Mouse (Mus musculus): Measurements from ENCODE around the gene Sox5. TPM values are rescaled to one million over a fixed set of nuclear protein-coding genes. Genes with fewer than 3 reads are reported as not detected.

The Sox5 gene
- total RNA-seq, 2 experiments from 2014 or later = 0.89 to 0.99 TPM

DNA sequence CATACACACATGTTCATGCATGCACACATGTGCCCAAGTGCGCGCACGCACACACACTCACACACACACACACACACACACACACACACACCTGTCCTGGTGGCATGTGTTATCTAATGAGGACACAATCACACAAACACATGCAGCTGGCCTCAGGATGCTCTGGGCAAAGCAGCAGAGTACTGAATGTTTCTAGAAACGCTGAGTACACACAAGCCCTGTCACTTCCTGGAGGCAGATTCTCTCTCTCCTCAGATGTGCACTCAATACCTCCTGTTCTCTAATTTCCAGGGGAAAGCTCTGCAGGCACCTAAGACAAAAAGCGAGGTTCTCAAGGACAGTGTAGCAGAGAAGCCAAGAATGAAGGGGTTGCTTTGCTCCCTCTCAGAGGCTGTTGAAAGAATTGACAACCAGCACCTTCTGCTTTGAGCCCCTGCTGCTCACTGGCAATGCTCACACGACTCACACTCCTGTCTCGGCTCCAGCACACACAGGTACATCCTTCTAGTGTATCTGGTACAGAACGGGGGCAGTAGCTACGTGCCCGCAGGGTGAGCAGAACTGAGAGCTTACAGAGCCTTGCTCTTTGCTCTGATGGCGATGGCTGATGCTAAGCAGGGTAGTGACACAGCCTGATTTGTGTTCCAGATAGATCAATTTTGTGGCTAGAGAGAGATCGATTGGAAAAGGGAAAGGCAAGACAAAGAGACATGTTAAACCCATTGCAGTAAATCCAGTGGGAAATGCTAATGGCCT lies 833.0 kb downstream of the Sox5 start:
- Histone ChIP-seq H3K4me3 (no peak overlapping the region), H3K27ac (no peak overlapping the region)
- no peak for TF ChIP-seq CTCF (IDR thresholded peaks at IDR 0.05)
- no peak for DNase-seq
- intact Hi-C loops (cut with DNase I) = no loop called here

DNA sequence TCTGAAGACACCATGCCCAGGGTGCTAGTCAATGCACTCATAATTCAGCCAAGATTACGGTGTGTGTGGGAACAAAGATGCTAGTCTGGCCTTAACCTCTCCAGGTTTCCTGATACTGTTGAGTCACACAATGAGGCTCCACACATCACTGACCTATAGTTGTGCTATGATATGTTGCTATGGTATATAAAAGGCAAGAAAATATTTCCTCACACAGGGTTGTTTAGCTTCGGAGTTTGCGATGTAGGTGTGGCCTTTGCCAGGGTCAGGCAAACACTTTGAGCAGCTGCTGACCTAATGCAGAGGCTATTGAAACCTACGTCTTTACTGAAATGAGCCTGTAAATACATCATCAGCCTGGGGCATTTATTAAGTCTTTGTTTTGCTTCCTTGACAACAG lies 833.7 kb downstream of the Sox5 start:
- no peak overlapping the region for H3K4me3 ChIP-seq
- DNase-seq = no peak
- TF ChIP-seq CTCF (IDR thresholded peaks at IDR 0.05) = no peak
- H3K27ac ChIP-seq = no peak overlapping the region
- intact Hi-C loops (cut with DNase I) = no loop called here

DNA sequence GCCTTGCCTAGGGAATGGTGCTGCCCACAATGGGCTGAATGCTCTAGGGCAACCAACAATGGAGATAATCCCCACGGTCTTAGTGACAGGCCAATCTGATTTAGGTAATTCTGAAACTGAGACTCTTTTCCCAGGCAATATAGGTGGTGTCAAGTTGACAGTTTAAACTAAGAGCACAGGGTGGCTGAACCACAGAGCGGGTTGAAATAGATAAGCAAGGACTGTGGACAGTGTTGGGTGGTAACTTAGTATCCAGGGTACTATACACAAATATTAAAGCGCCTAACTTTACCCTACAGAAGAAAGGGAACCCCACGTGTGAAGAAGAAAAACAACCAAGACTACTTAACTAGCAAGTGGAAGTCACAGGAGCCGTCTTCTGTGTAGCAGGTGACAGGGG lies 838.7 kb downstream of the Sox5 start:
- TF ChIP-seq CTCF (IDR thresholded peaks at IDR 0.05) = no peak
- intact Hi-C loops (cut with DNase I) = no loop called here
- DNase-seq = no peak
- Histone ChIP-seq H3K4me3 (no peak overlapping the region), H3K27ac (no peak overlapping the region)

DNA sequence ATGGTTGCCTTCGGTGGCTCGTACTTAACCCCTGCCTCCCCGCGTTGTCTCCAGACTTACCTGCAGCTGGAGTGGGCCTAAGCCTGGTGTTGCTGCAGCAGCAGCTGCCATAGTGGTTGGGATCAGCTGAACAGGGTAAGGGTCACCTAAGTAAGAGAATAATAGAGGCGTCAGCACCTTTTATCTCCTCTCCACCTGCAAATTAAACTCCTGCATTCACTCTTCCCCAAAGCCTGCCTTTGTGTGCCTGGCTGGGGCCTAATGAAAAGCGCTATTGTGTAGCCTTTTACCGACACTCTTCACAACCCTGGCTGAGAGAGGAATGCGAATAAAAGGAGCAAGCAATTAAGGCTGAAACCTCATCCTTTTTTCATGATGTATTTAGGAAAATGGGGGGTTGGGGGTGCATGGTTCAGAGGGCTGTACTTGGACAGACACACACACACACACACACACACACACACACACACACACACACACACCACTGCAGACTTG lies 840.4 kb downstream of the Sox5 start:
- Histone ChIP-seq H3K4me3 (no peak overlapping the region), H3K27ac (no peak overlapping the region)
- TF ChIP-seq CTCF (IDR thresholded peaks at IDR 0.05) = no peak
- DNase-seq = no peak
- intact Hi-C loops (cut with DNase I) = no loop called here

DNA sequence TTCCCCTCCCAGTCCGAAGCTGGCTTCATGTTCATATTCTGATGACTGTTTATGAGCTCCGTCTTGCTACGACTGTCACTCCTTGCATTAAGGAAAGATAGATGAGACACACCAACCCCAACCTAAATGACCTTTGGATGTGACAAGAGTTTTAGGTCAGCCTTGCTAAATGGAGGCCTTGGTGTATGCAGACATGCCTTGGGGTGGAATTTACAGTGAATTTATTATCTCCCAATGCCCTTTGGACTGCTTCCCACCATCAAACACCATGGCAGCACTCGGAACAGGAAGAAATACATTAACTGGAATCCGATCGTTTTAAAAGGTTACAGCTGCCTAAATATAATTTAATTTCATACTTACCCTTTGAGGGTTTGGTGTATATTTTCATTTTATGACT lies 858.6 kb downstream of the Sox5 start:
- intact Hi-C loops (cut with DNase I) = no loop called here
- no peak for DNase-seq
- TF ChIP-seq CTCF (IDR thresholded peaks at IDR 0.05) = no peak
- no peak overlapping the region for H3K27ac ChIP-seq
- no peak overlapping the region for H3K4me3 ChIP-seq

DNA sequence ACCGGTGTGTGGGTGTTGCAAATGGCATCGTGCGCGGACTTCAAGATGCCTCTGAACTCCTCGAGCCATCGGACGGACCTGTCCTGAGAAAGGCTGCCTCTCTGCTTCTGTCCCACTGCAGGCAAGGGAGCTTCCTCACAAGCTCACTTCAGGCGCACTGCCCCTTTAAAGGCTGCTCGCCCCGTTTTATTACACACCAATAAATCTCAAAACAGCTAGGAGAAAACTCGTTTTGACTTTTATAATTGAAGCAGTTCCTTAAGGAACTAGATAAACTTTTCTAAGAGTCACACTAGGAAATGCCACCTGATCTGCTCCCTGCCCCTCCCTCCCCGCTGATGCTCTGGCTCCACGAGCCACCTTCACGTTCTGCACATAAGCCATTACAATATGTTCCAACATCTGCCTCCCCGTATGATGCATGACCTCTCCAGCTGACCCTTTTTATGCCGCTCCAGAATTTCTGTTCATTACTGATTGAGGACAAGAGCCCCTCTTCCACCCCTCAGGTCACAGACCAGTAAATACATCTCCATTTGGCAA lies 863.3 kb downstream of the Sox5 start:
- DNase-seq = no peak
- Histone ChIP-seq H3K4me3 (no peak overlapping the region), H3K27ac (no peak overlapping the region)
- intact Hi-C loops (cut with DNase I) = no loop called here
- TF ChIP-seq CTCF (IDR thresholded peaks at IDR 0.05) = no peak

DNA sequence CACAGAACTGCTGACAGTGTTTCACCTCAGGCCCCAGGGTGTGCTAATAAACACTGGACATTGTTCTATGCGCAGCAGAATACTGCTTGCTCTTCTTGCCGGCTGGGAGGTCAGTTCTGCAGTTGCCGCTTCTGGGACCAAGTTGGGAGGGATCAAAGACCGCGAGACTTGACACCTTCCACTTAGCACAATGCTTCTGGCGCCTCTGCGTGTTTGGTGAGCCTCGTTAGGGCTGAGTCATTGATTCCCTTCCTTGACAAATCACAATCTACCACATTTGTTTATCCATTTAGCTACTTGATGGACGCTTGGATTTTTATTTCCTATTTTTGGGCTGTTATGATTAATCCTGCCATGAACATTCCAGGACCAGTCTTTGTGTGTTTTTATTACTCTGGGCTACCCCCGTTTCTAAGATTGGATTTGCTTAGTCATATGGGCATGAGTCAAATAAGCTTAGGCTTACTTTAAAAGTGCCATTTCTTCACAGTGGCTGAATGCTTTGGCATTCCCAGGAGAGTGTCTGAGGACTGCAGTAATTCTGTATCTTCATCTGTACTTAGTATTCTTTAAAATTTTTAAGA lies 865.5 kb downstream of the Sox5 start:
- Histone ChIP-seq H3K4me3 (no peak overlapping the region), H3K27ac (no peak overlapping the region)
- no peak for DNase-seq
- TF ChIP-seq CTCF (IDR thresholded peaks at IDR 0.05) = no peak
- intact Hi-C loops (cut with DNase I) = no loop called here

DNA sequence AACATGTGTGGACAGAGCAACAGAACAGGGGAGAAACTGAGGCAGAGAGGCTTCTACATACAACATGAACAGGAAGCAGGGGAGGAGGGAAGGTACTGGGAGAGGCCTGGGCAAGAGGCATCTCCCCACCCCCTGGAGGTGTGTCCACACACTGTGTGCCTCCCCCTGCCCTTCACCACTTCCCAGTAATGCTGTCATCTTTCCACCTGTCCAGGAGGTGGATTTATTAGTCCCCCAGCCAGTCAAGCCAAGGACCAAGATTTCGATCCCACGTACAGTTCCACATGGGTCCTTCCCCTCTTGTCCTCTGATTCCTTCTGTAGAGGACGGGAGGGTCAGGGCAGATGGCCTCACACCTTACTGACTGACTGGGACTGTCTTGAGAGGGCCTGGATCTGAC lies 866.1 kb downstream of the Sox5 start:
- no peak for DNase-seq
- TF ChIP-seq CTCF (IDR thresholded peaks at IDR 0.05) = no peak
- no peak overlapping the region for H3K4me3 ChIP-seq
- intact Hi-C loops (cut with DNase I) = no loop called here
- no peak overlapping the region for H3K27ac ChIP-seq

DNA sequence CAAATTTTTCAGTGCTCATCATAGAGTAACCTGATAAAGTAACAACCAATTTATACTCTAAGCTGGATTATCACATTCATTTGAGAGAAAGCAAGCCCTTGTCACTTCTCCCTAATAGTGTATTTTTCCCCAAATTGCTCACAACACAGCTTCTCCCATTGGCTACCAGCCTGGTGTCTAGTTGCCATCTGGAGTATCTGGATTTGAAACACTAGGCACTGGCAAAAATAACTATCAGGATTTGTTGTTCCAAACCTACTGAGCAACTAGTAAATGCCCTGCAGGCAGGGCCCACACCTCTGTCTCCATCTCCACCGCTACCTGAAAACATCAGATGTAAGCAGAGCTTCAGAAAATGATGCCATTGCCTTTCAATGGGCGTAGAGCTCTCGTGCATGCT lies 869.5 kb downstream of the Sox5 start:
- intact Hi-C loops (cut with DNase I) = no loop called here
- TF ChIP-seq CTCF (IDR thresholded peaks at IDR 0.05) = no peak
- no peak for DNase-seq
- no peak overlapping the region for H3K4me3 ChIP-seq
- no peak overlapping the region for H3K27ac ChIP-seq

DNA sequence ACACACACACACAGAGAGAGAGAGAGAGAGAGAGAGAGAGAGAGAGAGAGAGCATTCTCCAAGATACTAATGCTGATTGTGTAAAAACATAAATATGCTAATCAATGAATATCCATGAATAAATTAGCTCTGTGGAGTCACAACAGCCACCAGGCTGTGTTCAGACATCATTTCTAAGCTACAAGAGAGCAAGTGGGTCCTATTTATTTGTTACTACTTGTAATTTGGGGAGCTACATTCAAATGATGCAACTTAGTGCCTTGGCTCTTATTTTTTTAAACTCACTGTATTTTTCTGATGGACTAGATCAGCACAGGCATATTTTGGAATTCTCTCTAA lies 877.1 kb downstream of the Sox5 start:
- Histone ChIP-seq H3K4me3 (no peak overlapping the region), H3K27ac (no peak overlapping the region)
- DNase-seq = no peak
- intact Hi-C loops (cut with DNase I) = no loop called here
- no peak for TF ChIP-seq CTCF (IDR thresholded peaks at IDR 0.05)

DNA sequence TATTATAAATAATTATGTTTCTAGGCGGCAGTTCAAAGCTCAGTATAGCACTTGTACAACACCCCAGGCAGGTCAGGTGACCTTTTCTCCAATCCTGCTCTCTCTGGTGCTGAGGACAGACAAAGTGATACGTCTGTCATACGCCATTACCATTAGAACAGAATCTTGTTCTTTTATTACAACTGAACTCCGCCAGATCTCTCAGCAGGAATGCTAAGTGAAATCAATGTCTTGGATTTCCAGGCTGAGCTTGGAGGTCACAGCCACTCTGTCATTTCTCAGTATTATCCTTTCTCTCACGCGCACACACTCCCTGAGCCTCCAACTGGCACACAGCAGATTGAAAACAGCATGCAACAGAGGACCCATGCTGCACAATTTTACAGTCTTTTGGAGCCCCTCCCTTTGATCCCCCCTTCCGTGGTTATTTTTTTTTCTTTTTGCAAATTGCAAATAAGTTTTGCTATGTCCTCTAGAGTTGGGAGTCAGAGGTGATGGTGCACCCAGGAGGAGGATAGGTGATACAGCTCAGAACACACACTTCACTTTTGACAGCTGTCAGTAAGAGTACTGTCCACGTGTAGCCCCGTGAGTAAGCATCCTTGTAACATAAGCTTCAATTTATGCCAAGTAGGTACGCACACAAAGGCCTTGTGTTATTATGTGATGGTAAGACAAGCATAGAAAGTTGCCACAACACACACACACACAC lies 877.6 kb downstream of the Sox5 start:
- TF ChIP-seq CTCF (IDR thresholded peaks at IDR 0.05) = no peak
- intact Hi-C loops (cut with DNase I) = no loop called here
- H3K27ac ChIP-seq = no peak overlapping the region
- DNase-seq = no peak
- H3K4me3 ChIP-seq = no peak overlapping the region

DNA sequence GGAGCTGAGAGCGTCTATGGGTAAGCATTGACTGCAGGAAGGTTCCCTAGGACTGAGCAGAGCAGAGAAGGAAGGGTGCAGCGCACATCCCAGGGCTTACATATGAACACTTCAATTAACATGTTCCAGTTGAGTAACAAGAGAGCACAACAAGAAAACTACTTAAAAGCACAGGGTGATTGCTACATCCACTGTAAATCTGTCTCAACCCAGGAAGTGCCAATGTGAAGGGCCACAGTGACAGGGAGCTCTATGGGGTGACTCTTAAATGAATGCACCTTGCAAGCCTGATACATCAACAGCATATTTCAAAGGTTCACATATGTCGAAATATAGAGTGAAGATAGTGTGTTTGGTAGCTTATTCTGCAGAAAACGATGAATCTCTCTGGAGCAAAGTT lies 880.9 kb downstream of the Sox5 start:
- Histone ChIP-seq H3K4me3 (no peak overlapping the region), H3K27ac (no peak overlapping the region)
- intact Hi-C loops (cut with DNase I) = no loop called here
- DNase-seq = no peak
- TF ChIP-seq CTCF (IDR thresholded peaks at IDR 0.05) = no peak

DNA sequence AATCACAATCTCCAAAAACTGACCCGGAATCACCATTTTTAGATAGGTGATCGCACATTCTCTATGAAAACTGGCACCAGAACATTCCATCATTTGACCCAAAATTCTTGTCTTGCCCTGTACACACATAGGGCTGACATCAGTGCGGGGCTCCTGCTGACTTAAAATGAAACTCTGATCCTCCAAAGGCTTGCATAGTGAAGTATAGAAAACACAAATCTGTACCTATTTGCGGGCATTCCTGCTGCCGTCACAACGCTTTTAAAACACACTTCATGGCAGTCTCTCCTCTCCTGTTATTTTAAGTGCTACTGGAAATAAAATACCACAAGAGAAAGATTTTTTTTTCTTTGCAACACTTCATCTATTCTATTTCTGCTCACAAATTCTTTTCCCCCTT lies 886.7 kb downstream of the Sox5 start:
- no peak for DNase-seq
- Histone ChIP-seq H3K4me3 (no peak overlapping the region), H3K27ac (no peak overlapping the region)
- TF ChIP-seq CTCF (IDR thresholded peaks at IDR 0.05) = no peak
- intact Hi-C loops (cut with DNase I) = no loop called here
